Mouse (Mus musculus) E14TG2a.4 (cell line): ENCODE results near the gene Timm22.

Experiments
- CTCF ChIP-seq: conservative IDR thresholded peaks from 2 replicates; pipeline ENCODE4 v1.5.1; 2014; ENCODE audit warnings: low read length
- NANOG ChIP-seq: IDR thresholded peaks from 2 replicates; pipeline ENCODE4 v1.6.1; 2014; ENCODE audit warnings: borderline replicate concordance, low read length, mixed read lengths

DNA sequence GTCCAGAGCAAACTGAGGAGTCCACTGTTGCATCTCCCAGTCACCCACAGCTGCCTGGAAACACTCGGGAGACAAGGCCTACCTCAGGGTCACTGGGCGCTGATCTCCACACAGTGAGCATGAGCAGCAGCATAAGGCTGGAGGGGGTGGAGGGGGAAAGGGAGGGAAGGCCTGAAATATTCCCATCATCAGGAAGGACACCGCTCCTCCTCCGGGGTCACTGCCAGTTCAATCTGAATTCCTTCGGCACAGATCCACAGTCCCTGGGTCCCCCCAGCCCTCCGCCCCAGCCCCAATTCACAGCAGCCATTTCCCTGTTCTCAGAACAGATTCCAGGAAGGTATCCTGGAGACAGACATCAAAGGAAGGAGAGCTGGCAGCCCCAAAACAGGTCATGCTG, 43.6 kb upstream of the Timm22 start:
- TF ChIP-seq NANOG (no peak), CTCF (no peak)
